Mouse (Mus musculus) hindbrain, embryonic 11.5 days (tissue): ENCODE measurements around the gene Ccdc183. TPM values are rescaled to one million over a fixed set of nuclear protein-coding genes. Genes with fewer than 3 reads are reported as not detected.

Experiments used
- ATAC-seq: fragments of 200-750 bp; cut with Nextera tagmentation; 2 replicates; pipeline ENCODE4 v1.8.0; 2017; ENCODE audit warnings: mild to moderate bottlenecking, moderate TSS enrichment, moderate library complexity; ENCODE audit not compliant: low FRiP score
- DNase-seq: peaks from one replicate; pipeline ENCODE4 v3.0.0-alpha.2; 2015; ENCODE audit warnings: low spot score
- H3K27ac ChIP-seq: fragments of 300-500 bp; sonication (generic); 2 replicates; pipeline ENCODE4 v1.5.1; 2014; ENCODE audit warnings: mild to moderate bottlenecking, low read depth, low read length
- H3K27me3 ChIP-seq: fragments of 300-500 bp; sonication (generic); 2 replicates; pipeline ENCODE4 v1.6.1; 2014; ENCODE audit warnings: mild to moderate bottlenecking, low read length, moderate library complexity, mixed read lengths; ENCODE audit not compliant: control insufficient read depth, insufficient read depth
- H3K36me3 ChIP-seq: fragments of 300-500 bp; sonication (generic); 2 replicates; pipeline ENCODE4 v1.6.1; 2014; ENCODE audit warnings: mild to moderate bottlenecking, low read length, moderate library complexity, mixed read lengths; ENCODE audit not compliant: control insufficient read depth, insufficient read depth
- H3K4me1 ChIP-seq: fragments of 300-500 bp; sonication (generic); replicated peaks from 2 replicates; pipeline ENCODE4 v1.6.1; 2014; ENCODE audit warnings: low read length, mixed read lengths; ENCODE audit not compliant: control insufficient read depth, insufficient read depth
- H3K4me2 ChIP-seq: fragments of 300-500 bp; sonication (generic); replicated peaks from 2 replicates; pipeline ENCODE4 v1.6.1; 2014; ENCODE audit warnings: mild to moderate bottlenecking, low read depth, low read length
- H3K4me3 ChIP-seq: fragments of 300-500 bp; sonication (generic); 2 replicates; pipeline ENCODE4 v1.5.1; 2014; ENCODE audit warnings: low read depth, low read length
- H3K9ac ChIP-seq: fragments of 300-500 bp; sonication (generic); 2 replicates; pipeline ENCODE4 v1.6.1; 2014; ENCODE audit warnings: low read depth, low read length
- H3K9me3 ChIP-seq: fragments of 300-500 bp; sonication (generic); 2 replicates; pipeline ENCODE4 v1.6.1; 2016; ENCODE audit warnings: low read length; ENCODE audit not compliant: control insufficient read depth
- WGBS: fragments of 180-500 bp; shearing (Covaris S2); extraction: QIAGEN DNeasy Blood & Tissue Kit; methylation state at CpG from one replicate; pipeline ENCODE4 v1.1.7; 2014; 5-methylcytosine and 5-hydroxymethylcytosine counted together
- polyA plus RNA-seq: library from polyadenylated mRNA; unstranded; fragments of >200 nt; fragmentation: Nextera tagmentation; extraction: Ambion mirVana; gene quantifications from 2 replicates; pipeline ENCODE4 v1.2.1, GENCODE M21; 2014

The Ccdc183 gene
- 0.14 and 0.22 TPM in 2 replicates for polyA plus RNA-seq

GRCm38 (mm10) chr2:25617578-25617977 lies at the start of gene Ccdc183:
TSS of gene Ccdc183 (minus strand) at chr2:25617678.
- no peak within 1 kb of the TSS for H3K27ac ChIP-seq
- H3K4me3 ChIP-seq: no peak within 1 kb of the TSS
- H3K4me1 ChIP-seq: no peaks in the 10 kb centered on the region
- peaks cover 28% of the 10 kb centered on the region for H3K27me3 ChIP-seq
- DNase-seq (no peak), ATAC-seq (no peak)
- 81% methylated on average over 3 of the region's 3 CpGs for WGBS
- no peak within 1 kb of the TSS for H3K9ac ChIP-seq
- no peaks in the 10 kb centered on the region for H3K36me3 ChIP-seq
- H3K9me3 ChIP-seq: no peaks in the 10 kb centered on the region
- H3K4me2 ChIP-seq: no peak within 1 kb of the TSS

- Histone ChIP-seq H3K27ac (no peak overlapping the region), H3K36me3 (no peaks in the 10 kb centered on the region), H3K4me2 (no peak overlapping the region), H3K9me3 (no peaks in the 10 kb centered on the region), H3K4me1 (no peaks in the 10 kb centered on the region), H3K4me3 (no peak overlapping the region), H3K9ac (no peak overlapping the region), H3K27me3 (no peaks in the 10 kb centered on the region)
- ATAC-seq (no peak), DNase-seq (no peak)
- WGBS: 71% methylated on average over 1 of the region's 1 CpGs
Measured at GRCm38 (mm10) chr2:25666516-25666915, 49.0 kb upstream of the Ccdc183 start.

- Histone ChIP-seq H3K27ac (no peak overlapping the region), H3K4me1 (no peaks in the 10 kb centered on the region), H3K4me3 (no peak overlapping the region), H3K36me3 (no peaks in the 10 kb centered on the region), H3K9ac (no peak overlapping the region), H3K9me3 (no peaks in the 10 kb centered on the region), H3K4me2 (no peak overlapping the region), H3K27me3 (no peaks in the 10 kb centered on the region)
- no peak for ATAC-seq
- WGBS: 78% methylated on average over 5 of the region's 5 CpGs
- DNase-seq: no peak
Measured at GRCm38 (mm10) chr2:25664125-25664524, 46.6 kb upstream of the Ccdc183 start.

GRCm38 (mm10) chr2:25663511-25663910 lies 46.0 kb upstream of the Ccdc183 start:
- no peak overlapping the region for H3K27ac ChIP-seq
- 86% methylated on average over 1 of the region's 1 CpGs for WGBS
- H3K4me3 ChIP-seq: no peak overlapping the region
- no peak overlapping the region for H3K9ac ChIP-seq
- H3K4me1 ChIP-seq: no peaks in the 10 kb centered on the region
- DNase-seq: peak; percentile 64
- ATAC-seq: no peak
- no peaks in the 10 kb centered on the region for H3K27me3 ChIP-seq
- no peak overlapping the region for H3K4me2 ChIP-seq
- no peaks in the 10 kb centered on the region for H3K9me3 ChIP-seq
- no peaks in the 10 kb centered on the region for H3K36me3 ChIP-seq

GRCm38 (mm10) chr2:25661245-25661970 lies 43.9 kb upstream of the Ccdc183 start:
- WGBS: 95% methylated on average over 6 of the region's 6 CpGs
- Histone ChIP-seq H3K9ac (no peak overlapping the region), H3K9me3 (no peaks in the 10 kb centered on the region), H3K4me3 (no peak overlapping the region), H3K27ac (no peak overlapping the region), H3K4me1 (no peaks in the 10 kb centered on the region), H3K27me3 (no peaks in the 10 kb centered on the region), H3K4me2 (no peak overlapping the region), H3K36me3 (no peaks in the 10 kb centered on the region)
- ATAC-seq (no peak), DNase-seq (no peak)

- H3K4me2 ChIP-seq: no peak overlapping the region
- no peaks in the 10 kb centered on the region for H3K36me3 ChIP-seq
- no peak overlapping the region for H3K27ac ChIP-seq
- no peak overlapping the region for H3K4me3 ChIP-seq
- no peaks in the 10 kb centered on the region for H3K4me1 ChIP-seq
- ATAC-seq (no peak), DNase-seq (no peak)
- WGBS: 89% methylated on average over 8 of the region's 8 CpGs
- H3K27me3 ChIP-seq: no peaks in the 10 kb centered on the region
- H3K9me3 ChIP-seq: no peaks in the 10 kb centered on the region
- no peak overlapping the region for H3K9ac ChIP-seq
Measured at GRCm38 (mm10) chr2:25660279-25660678, 42.8 kb upstream of the Ccdc183 start.

GRCm38 (mm10) chr2:25657652-25658051 lies 40.2 kb upstream of the Ccdc183 start, which contains the start of gene Lcn5:
TSS of gene Lcn5 (plus strand) at chr2:25657952.
- DNase-seq (no peak), ATAC-seq (no peak)
- Histone ChIP-seq H3K4me1 (no peaks in the 10 kb centered on the region), H3K4me3 (no peak within 1 kb of the TSS), H3K4me2 (no peak within 1 kb of the TSS), H3K9me3 (no peaks in the 10 kb centered on the region), H3K9ac (no peak within 1 kb of the TSS), H3K27ac (no peak within 1 kb of the TSS), H3K27me3 (no peaks in the 10 kb centered on the region), H3K36me3 (no peaks in the 10 kb centered on the region)

GRCm38 (mm10) chr2:25657246-25657645 lies 39.8 kb upstream of the Ccdc183 start:
- Histone ChIP-seq H3K9ac (no peak overlapping the region), H3K4me2 (no peak overlapping the region), H3K4me1 (no peaks in the 10 kb centered on the region), H3K27ac (no peak overlapping the region), H3K4me3 (no peak overlapping the region), H3K36me3 (no peaks in the 10 kb centered on the region), H3K27me3 (no peaks in the 10 kb centered on the region), H3K9me3 (no peaks in the 10 kb centered on the region)
- ATAC-seq (no peak), DNase-seq (no peak)
- 94% methylated on average over 4 of the region's 4 CpGs for WGBS

GRCm38 (mm10) chr2:25656691-25657090 lies 39.2 kb upstream of the Ccdc183 start:
- no peak for ATAC-seq
- no peaks in the 10 kb centered on the region for H3K27me3 ChIP-seq
- no peak for DNase-seq
- no peaks in the 10 kb centered on the region for H3K9me3 ChIP-seq
- 86% methylated on average over 4 of the region's 4 CpGs for WGBS
- no peaks in the 10 kb centered on the region for H3K36me3 ChIP-seq
- no peak overlapping the region for H3K27ac ChIP-seq
- no peak overlapping the region for H3K4me3 ChIP-seq
- no peak overlapping the region for H3K9ac ChIP-seq
- H3K4me1 ChIP-seq: no peaks in the 10 kb centered on the region
- no peak overlapping the region for H3K4me2 ChIP-seq
